Mouse (Mus musculus) heart, embryonic 13.5 days (tissue): ENCODE data around the gene Ube4b. TPM values are rescaled to one million over a fixed set of nuclear protein-coding genes. Genes with fewer than 3 reads are reported as not detected.

Experiments
- ATAC-seq: fragments of 200-750 bp; cut with Nextera tagmentation; 2 replicates; pipeline ENCODE4 v1.8.0; 2017; ENCODE audit warnings: moderate TSS enrichment; ENCODE audit not compliant: insufficient number of reproducible peaks, low FRiP score, low TSS enrichment; ENCODE audit errors: extremely low read depth
- H3K27ac ChIP-seq: fragments of 300-500 bp; sonication (generic); replicated peaks from 2 replicates; pipeline ENCODE4 v1.5.1; 2015; ENCODE audit warnings: moderate library complexity, mild to moderate bottlenecking, inconsistent platforms
- H3K27me3 ChIP-seq: fragments of 300-500 bp; sonication (generic); replicated peaks from 2 replicates; pipeline ENCODE4 v1.6.1; 2015; ENCODE audit warnings: mild to moderate bottlenecking, inconsistent platforms
- H3K36me3 ChIP-seq: fragments of 300-500 bp; sonication (generic); 2 replicates; pipeline ENCODE4 v1.6.1; 2015; ENCODE audit warnings: mild to moderate bottlenecking, inconsistent platforms
- H3K4me1 ChIP-seq: fragments of 300-500 bp; sonication (generic); 2 replicates; pipeline ENCODE4 v1.6.1; 2015; ENCODE audit warnings: inconsistent platforms
- H3K4me2 ChIP-seq: fragments of 300-500 bp; sonication (generic); 2 replicates; pipeline ENCODE4 v1.6.1; 2015; ENCODE audit warnings: inconsistent platforms, mild to moderate bottlenecking, moderate library complexity
- H3K4me3 ChIP-seq: fragments of 300-500 bp; sonication (generic); 2 replicates; pipeline ENCODE4 v1.5.1; 2015; ENCODE audit warnings: moderate library complexity, mild to moderate bottlenecking, inconsistent platforms
- H3K9ac ChIP-seq: fragments of 300-500 bp; sonication (generic); 2 replicates; pipeline ENCODE4 v1.6.1; 2015; ENCODE audit warnings: inconsistent platforms, mild to moderate bottlenecking, moderate library complexity
- H3K9me3 ChIP-seq: fragments of 300-500 bp; sonication (generic); 2 replicates; pipeline ENCODE4 v1.6.1; 2016; ENCODE audit warnings: inconsistent platforms
- WGBS: fragments of 180-500 bp; shearing (Covaris S2); methylation state at CpG from one replicate; pipeline ENCODE4 v1.1.7; 2015; ENCODE audit warnings: mixed read lengths; 5-methylcytosine and 5-hydroxymethylcytosine counted together
- polyA plus RNA-seq: library from polyadenylated mRNA; unstranded; fragments of >200 nt; fragmentation: Nextera tagmentation; extraction: Ambion mirVana; gene quantifications from 2 replicates; pipeline ENCODE4 v1.2.1, GENCODE M21; 2015

The Ube4b gene
- polyA plus RNA-seq, 1 experiment from 2014 or later: 32.3 TPM

DNA sequence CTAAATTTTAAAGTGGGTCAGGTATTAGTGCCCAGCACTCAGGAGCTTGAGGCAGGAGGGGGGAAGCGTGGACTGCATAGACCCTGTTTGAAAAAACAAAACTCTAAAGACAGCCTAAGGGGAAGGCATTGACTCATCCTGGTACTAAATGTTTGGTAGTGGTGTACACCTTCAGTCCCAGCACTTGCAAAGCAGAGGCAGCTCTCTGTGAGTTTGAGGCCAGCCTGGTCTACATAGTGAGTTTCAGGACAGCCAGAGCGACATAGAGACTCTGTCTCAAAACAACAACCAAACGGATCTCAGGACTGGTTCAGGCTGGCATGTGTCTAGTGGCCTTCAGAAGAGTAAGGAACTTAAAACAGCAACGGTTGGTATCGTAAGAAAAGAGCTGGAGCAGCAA is 123.8 kb downstream of the Ube4b start:
- Histone ChIP-seq H3K36me3 (no peaks in the 10 kb centered on the region), H3K9me3 (no peaks in the 10 kb centered on the region), H3K9ac (peak overlapping the region; percentile 11; the same call in 1 of the 2 replicates), H3K27me3 (no peaks in the 10 kb centered on the region), H3K4me3 (no peak overlapping the region), H3K4me1 (peaks cover 55% of the 10 kb centered on the region), H3K27ac (no peak overlapping the region), H3K4me2 (peak overlapping the region; percentile 37; the same call in 1 of the 2 replicates)
- ATAC-seq: no peak
- 65% methylated on average over 5 of the region's 5 CpGs for WGBS

DNA sequence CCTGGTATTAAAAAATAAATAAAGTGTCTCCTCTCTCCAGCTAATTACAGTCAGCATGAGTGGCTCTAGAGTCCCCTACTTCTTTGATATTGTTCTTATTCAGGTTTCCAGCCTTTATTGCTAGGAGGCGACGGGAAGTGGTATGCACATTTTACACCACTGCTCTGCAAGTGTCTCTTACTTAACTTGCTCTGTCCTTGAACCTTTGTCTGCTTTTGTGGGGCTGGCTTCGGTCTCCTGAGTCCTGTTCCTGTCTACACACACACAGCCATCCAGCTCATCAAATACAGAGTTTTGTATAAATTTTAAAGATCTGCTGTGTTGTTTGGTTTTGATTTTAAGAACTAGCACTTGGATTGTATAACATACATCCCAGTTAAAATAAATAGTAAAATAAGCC is 124.4 kb downstream of the Ube4b start:
- H3K9me3 ChIP-seq: no peaks in the 10 kb centered on the region
- no peaks in the 10 kb centered on the region for H3K36me3 ChIP-seq
- no peaks in the 10 kb centered on the region for H3K27me3 ChIP-seq
- H3K4me3 ChIP-seq: no peak overlapping the region
- no peak for ATAC-seq
- no peak overlapping the region for H3K4me2 ChIP-seq
- peaks cover 59% of the 10 kb centered on the region for H3K4me1 ChIP-seq
- peak overlapping the region; percentile 29; the same call in 1 of the 2 replicates for H3K9ac ChIP-seq
- peak overlapping the region; percentile 43; the same call in 1 of the 2 replicates for H3K27ac ChIP-seq
- WGBS: 61% methylated on average over 3 of the region's 3 CpGs

GRCm38 (mm10) chr4:149296501-149296900 is 130.0 kb downstream of the Ube4b start:
- no peak for ATAC-seq

GRCm38 (mm10) chr4:149292984-149293383 is 133.6 kb downstream of the Ube4b start:
- H3K4me2 ChIP-seq: no peak overlapping the region
- no peak overlapping the region for H3K9ac ChIP-seq
- H3K9me3 ChIP-seq: no peaks in the 10 kb centered on the region
- no peaks in the 10 kb centered on the region for H3K27me3 ChIP-seq
- no peak overlapping the region for H3K27ac ChIP-seq
- no peak overlapping the region for H3K4me3 ChIP-seq
- 68% methylated on average over 5 of the region's 5 CpGs for WGBS
- H3K36me3 ChIP-seq: peaks cover 36% of the 10 kb centered on the region
- peaks cover 38% of the 10 kb centered on the region for H3K4me1 ChIP-seq
- no peak for ATAC-seq

More at GRCm38 (mm10) chr4:149296501-149296900, 130.0 kb downstream of the Ube4b start:
- Histone ChIP-seq H3K4me2 (no peak overlapping the region), H3K4me1 (peaks cover 42% of the 10 kb centered on the region), H3K9ac (no peak overlapping the region), H3K27me3 (no peaks in the 10 kb centered on the region), H3K27ac (no peak overlapping the region), H3K9me3 (no peaks in the 10 kb centered on the region), H3K4me3 (no peak overlapping the region), H3K36me3 (peaks cover 7% of the 10 kb centered on the region)
- 75% methylated on average over 2 of the region's 2 CpGs for WGBS

DNA sequence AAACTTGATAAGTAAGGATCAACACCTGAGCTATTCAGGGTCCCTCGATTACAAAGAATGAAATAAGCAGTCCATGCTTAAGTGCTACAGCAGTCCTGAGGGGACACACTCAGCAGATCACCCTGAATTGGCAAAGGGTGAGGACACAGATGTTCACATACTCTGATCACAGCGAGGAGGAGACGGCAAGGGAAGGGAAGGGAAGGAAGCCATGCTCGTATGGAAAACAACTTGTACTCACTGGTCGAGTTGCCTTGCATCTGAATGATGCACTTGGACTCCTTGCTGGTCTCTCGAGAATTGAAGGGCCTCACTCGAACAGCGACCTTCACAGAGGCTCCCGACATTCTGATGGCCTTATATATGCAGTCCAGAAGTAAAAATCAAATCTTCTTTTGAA is 135.5 kb downstream of the Ube4b start:
- Histone ChIP-seq H3K9ac (no peak overlapping the region), H3K27ac (no peak overlapping the region; the same call in 1 of the 2 replicates), H3K9me3 (no peaks in the 10 kb centered on the region), H3K36me3 (peaks cover 36% of the 10 kb centered on the region), H3K4me3 (no peak overlapping the region), H3K27me3 (no peaks in the 10 kb centered on the region), H3K4me2 (no peak overlapping the region), H3K4me1 (peaks cover 43% of the 10 kb centered on the region)
- WGBS: 69% methylated on average over 9 of the region's 9 CpGs
- no peak for ATAC-seq

GRCm38 (mm10) chr4:149290157-149290750 is 136.3 kb downstream of the Ube4b start:
- no peak overlapping the region for H3K4me2 ChIP-seq
- no peaks in the 10 kb centered on the region for H3K27me3 ChIP-seq
- H3K4me3 ChIP-seq: no peak overlapping the region
- peaks cover 36% of the 10 kb centered on the region for H3K36me3 ChIP-seq
- H3K9ac ChIP-seq: no peak overlapping the region
- peaks cover 46% of the 10 kb centered on the region for H3K4me1 ChIP-seq
- ATAC-seq: no peak
- no peaks in the 10 kb centered on the region for H3K9me3 ChIP-seq
- 80% methylated on average over 7 of the region's 7 CpGs for WGBS
- 0 out of 2 replicates have a peak overlapping the region, but pooled peaks have one; percentile 20 for H3K27ac ChIP-seq

- peaks cover 59% of the 10 kb centered on the region for H3K4me1 ChIP-seq
- H3K27ac ChIP-seq: peak overlapping the region; percentile 28; the same call in 1 of the 2 replicates
- no peaks in the 10 kb centered on the region for H3K9me3 ChIP-seq
- H3K36me3 ChIP-seq: peaks cover 34% of the 10 kb centered on the region
- H3K27me3 ChIP-seq: no peaks in the 10 kb centered on the region
- no peak overlapping the region for H3K9ac ChIP-seq
- no peak overlapping the region for H3K4me2 ChIP-seq
- peak; percentile 58 for ATAC-seq
- no peak overlapping the region for H3K4me3 ChIP-seq
- 54% methylated on average over 8 of the region's 8 CpGs for WGBS
These were observed 140.0 kb downstream of the Ube4b start for GRCm38 (mm10) chr4:149286287-149287137.

- Histone ChIP-seq H3K36me3 (peaks cover 29% of the 10 kb centered on the region), H3K27me3 (no peaks in the 10 kb centered on the region), H3K4me2 (no peak overlapping the region), H3K4me1 (peaks cover 58% of the 10 kb centered on the region), H3K27ac (no peak overlapping the region), H3K4me3 (no peak overlapping the region), H3K9me3 (no peaks in the 10 kb centered on the region), H3K9ac (no peak overlapping the region)
- no peak for ATAC-seq
- WGBS: 83% methylated on average over 1 of the region's 1 CpGs
These were observed 140.9 kb downstream of the Ube4b start for GRCm38 (mm10) chr4:149285691-149286090.

DNA sequence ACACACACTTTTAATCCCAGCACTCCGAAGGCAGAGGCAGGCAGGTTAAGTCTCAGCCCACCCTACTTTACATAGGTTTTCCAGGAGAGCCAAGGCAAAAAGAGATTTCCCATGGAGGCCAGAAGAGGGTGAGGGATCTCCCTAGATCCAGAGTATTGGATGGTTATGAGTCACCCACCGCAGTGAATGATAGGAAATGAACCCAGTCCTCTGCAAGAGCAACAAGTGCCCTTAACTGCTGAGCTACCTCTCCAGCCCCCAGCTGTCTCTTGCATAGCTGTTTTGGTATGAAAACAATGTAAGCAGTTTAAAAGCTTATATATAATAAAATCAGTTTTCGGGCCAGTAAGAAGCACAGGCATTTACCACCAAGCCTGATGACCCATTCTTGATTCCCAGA is 143.5 kb downstream of the Ube4b start:
- peaks cover 75% of the 10 kb centered on the region for H3K4me1 ChIP-seq
- H3K4me3 ChIP-seq: no peak overlapping the region
- H3K27ac ChIP-seq: no peak overlapping the region
- 65% methylated on average over 3 of the region's 3 CpGs for WGBS
- no peaks in the 10 kb centered on the region for H3K27me3 ChIP-seq
- H3K9me3 ChIP-seq: no peaks in the 10 kb centered on the region
- ATAC-seq: no peak
- H3K4me2 ChIP-seq: no peak overlapping the region
- H3K36me3 ChIP-seq: peaks cover 7% of the 10 kb centered on the region; the same call in 1 of the 2 replicates
- H3K9ac ChIP-seq: no peak overlapping the region

DNA sequence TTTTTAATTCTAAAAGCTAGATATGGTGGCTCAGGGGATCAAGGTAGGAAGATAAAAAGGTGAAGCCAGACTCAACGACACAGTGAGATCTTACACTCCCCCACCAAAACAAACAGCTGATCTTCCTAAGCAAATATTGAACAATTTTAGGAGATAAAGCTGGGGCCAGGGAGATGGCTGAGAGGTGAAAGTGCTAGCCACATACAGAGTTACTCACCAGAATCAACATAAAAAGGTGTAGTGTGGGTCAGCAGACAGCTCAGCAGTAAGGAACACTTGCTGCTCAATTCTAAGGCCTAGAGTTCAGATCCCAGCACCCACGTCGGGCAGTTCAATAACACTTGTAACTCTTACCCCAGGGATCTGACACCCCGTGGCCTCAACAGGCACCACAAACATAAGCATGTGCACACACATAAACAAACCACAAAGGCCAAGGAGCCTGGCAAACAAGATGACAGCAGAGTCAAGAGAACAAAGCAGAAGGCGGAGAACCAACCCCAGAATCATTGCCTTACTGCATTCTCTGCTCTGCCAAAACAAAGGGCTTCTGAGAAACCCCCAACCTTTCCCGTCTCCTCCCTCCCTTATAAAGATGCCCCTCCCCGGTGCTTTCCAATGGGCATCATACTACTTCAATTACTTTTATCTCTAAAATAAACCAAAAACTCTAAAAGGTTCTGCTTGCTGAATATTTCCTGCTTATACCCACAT is 144.4 kb downstream of the Ube4b start:
- WGBS: 78% methylated on average over 7 of the region's 7 CpGs
- ATAC-seq: no peak

More for the DNA sequence above, 144.4 kb downstream of the Ube4b start:
- H3K4me3 ChIP-seq: no peak overlapping the region
- peaks cover 7% of the 10 kb centered on the region; the same call in 1 of the 2 replicates for H3K36me3 ChIP-seq
- no peaks in the 10 kb centered on the region for H3K27me3 ChIP-seq
- H3K27ac ChIP-seq: no peak overlapping the region
- no peak overlapping the region for H3K9ac ChIP-seq
- no peak overlapping the region for H3K4me2 ChIP-seq
- H3K9me3 ChIP-seq: no peaks in the 10 kb centered on the region
- H3K4me1 ChIP-seq: peaks cover 83% of the 10 kb centered on the region
